Mouse (Mus musculus) ES-E14 (cell line): Measurements from ENCODE around the gene Doc2b. TPM values are rescaled to one million over a fixed set of nuclear protein-coding genes. Genes with fewer than 3 reads are reported as not detected.

ENCODE experiments used
- DNase-seq: peaks from one replicate; pipeline ENCODE4 v3.0.0-alpha.2; 2013; ENCODE audit warnings: low read depth, low spot score
- H3K27ac ChIP-seq: 2 replicates; pipeline ENCODE4 v1.5.1; 2012; ENCODE audit warnings: low read depth, mild to moderate bottlenecking, low read length, moderate library complexity, mixed read lengths; ENCODE audit not compliant: poor library complexity, insufficient read depth, severe bottlenecking
- H3K36me3 ChIP-seq: 2 replicates; pipeline ENCODE4 v1.6.1; 2012; ENCODE audit warnings: mild to moderate bottlenecking, low read length, moderate library complexity, mixed read lengths; ENCODE audit not compliant: control insufficient read depth, poor library complexity, insufficient read depth, severe bottlenecking
- H3K4me1 ChIP-seq, 2 experiments: fragments of 150-350 bp in 1 of 2; sonication (generic) in 1 of 2; 2 replicates each; pipeline ENCODE4 v1.6.1; 2012; ENCODE audit warnings: low read length in 2 of 2, mild to moderate bottlenecking in 1 of 2, mixed read lengths in 1 of 2; ENCODE audit not compliant: control insufficient read depth in 2 of 2, insufficient read depth in 2 of 2, poor library complexity in 1 of 2
- H3K4me3 ChIP-seq, 2 experiments: fragments of 150-350 bp in 1 of 2; sonication (generic) in 1 of 2; 2 replicates each; pipeline ENCODE4 v1.5.1; 2012; ENCODE audit warnings: low read length in 2 of 2, low read depth in 1 of 2, mild to moderate bottlenecking in 1 of 2, mixed read lengths in 1 of 2; ENCODE audit not compliant: insufficient read depth in 1 of 2, poor library complexity in 1 of 2, severe bottlenecking in 1 of 2
- H3K9ac ChIP-seq: 2 replicates; pipeline ENCODE4 v1.6.1; 2012; ENCODE audit warnings: low read depth, mild to moderate bottlenecking, low read length, mixed read lengths; ENCODE audit not compliant: poor library complexity, insufficient read depth, severe bottlenecking
- H3K9me3 ChIP-seq: fragments of 150-350 bp; sonication (generic); 2 replicates; pipeline ENCODE4 v1.6.1; 2012; ENCODE audit warnings: low read depth, mild to moderate bottlenecking, low read length; ENCODE audit not compliant: control insufficient read depth, insufficient read depth
- CHD2 ChIP-seq: IDR thresholded peaks from 2 replicates; pipeline ENCODE4 v1.6.1; 2014; ENCODE audit warnings: mild to moderate bottlenecking, low read depth, low read length, inconsistent platforms
- HCFC1 ChIP-seq: IDR thresholded peaks from 2 replicates; pipeline ENCODE4 v1.6.1; 2012; ENCODE audit warnings: low read length, inconsistent platforms, borderline replicate concordance; ENCODE audit not compliant: insufficient read depth
- MAFK ChIP-seq: IDR thresholded peaks from 2 replicates; pipeline ENCODE4 v1.6.1; 2014; ENCODE audit warnings: mild to moderate bottlenecking, low read depth, low read length, inconsistent platforms; ENCODE audit not compliant: insufficient read depth
- ZC3H11A ChIP-seq: IDR thresholded peaks from 2 replicates; pipeline ENCODE4 v1.6.1; 2012; ENCODE audit warnings: low read depth, mild to moderate bottlenecking, inconsistent platforms, low read length, borderline replicate concordance
- ZNF384 ChIP-seq: IDR thresholded peaks from 2 replicates; pipeline ENCODE4 v1.6.1; 2012; ENCODE audit warnings: low read depth, low read length, inconsistent platforms
- in situ Hi-C, 2 experiments: fragments of 600-800 bp; cut with MboI; formaldehyde crosslinking; loops; one replicate each; pipeline ENCODE4 v1.15.1; 2025; ENCODE audit warnings: low sequenced_read_pairs in 2 of 2, inconsistent platforms in 1 of 2; ENCODE audit not compliant: unreplicated experiment in 2 of 2
- total RNA-seq: library from RNA; depleted of rRNA; stranded (reverse); fragments of 300-350 nt; gene quantifications from 2 replicates; pipeline ENCODE4 v1.2.3, GENCODE M21; 2012

Gene Doc2b
- total RNA-seq, 1 experiment, result 0.27 TPM

DNA sequence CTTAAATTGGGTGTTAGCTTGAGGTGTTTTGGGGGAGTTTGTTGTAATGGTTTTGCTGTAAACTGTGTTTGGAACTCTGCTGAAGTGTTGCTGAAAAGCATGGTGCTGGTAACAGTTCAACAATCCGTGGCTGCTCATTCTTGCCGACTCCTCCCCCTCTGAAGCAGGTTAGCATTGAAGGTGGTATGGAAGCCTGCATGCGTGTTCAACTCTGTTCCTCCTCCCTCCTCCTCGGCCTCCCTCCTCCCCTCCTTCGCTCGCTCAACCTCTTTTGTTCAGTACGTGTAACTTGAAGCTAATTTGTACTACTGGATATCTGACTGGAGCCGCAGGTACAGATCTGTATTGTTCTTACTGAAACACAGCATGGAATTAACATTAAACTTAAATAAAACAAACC, 30.7 kb downstream of the Doc2b start:
- TF ChIP-seq HCFC1 (no peak), CHD2 (no peak), MAFK (no peak), ZNF384 (no peak), ZC3H11A (no peak)
- in situ Hi-C loops, result no loop called here
- no peak overlapping the region for H3K4me3 ChIP-seq
- H3K9me3 ChIP-seq, result no peaks in the 10 kb centered on the region
- no peak overlapping the region for H3K9ac ChIP-seq
- H3K36me3 ChIP-seq, result peaks cover 9% of the 10 kb centered on the region
- DNase-seq, result no peak
- no peak overlapping the region for H3K27ac ChIP-seq
- H3K4me1 ChIP-seq, result peaks cover 0 to 8% of the 10 kb centered on the region in 2 experiments; a peak in 2 of 4 replicates

DNA sequence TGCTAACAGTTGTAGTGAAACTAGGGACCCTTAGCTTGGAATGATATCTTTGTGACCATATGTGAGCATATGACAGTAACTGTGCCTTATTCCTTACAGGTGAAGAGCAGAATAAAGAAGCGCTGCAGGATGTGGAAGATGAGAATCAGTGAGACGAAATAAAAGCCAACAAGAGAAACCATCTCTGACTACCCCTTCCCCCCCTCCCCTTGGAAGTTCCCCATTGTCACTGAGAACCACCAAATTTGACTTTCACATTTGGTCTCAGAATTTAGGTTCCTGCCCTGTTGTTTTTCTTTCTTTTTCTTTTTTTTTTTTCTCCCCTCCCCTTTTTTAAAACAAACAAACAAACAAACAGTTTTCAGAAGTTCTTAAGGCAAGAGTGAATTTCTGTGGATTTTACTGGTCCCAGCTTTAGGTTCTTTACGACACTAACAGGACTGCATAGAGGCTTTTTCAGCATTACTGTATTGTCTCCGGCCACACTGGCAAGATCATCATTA, 31.3 kb downstream of the Doc2b start:
- Histone ChIP-seq H3K27ac (no peak overlapping the region), H3K4me3 (no peak overlapping the region), H3K9ac (no peak overlapping the region), H3K4me1 (peaks cover 0 to 8% of the 10 kb centered on the region in 2 experiments; a peak in 2 of 4 replicates), H3K36me3 (peaks cover 12% of the 10 kb centered on the region), H3K9me3 (no peaks in the 10 kb centered on the region)
- DNase-seq, result no peak
- TF ChIP-seq HCFC1, result no peak
- TF ChIP-seq MAFK, result no peak
- no peak for TF ChIP-seq CHD2
- in situ Hi-C loops, result no loop called here

DNA sequence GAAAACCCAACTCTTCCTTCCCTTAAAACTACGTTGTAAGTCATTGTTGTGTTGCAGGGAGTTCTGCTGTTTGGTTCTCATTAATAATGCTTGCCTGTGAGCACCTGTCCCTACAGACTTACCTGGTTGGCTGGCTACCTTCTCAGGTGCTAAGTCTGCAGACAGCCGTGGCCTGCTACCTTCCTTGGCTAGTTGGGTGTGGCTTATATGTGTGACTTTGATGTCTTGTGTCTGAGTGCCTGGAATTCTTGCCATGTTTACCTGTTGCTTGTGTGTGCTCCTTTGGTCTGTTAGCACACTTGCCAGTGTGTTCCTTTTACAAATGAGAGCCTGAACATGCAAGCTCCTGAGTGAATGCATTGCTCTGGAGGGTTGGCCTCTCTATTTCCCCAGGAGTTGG, 33.1 kb downstream of the Doc2b start:
- peaks cover 17% of the 10 kb centered on the region for H3K36me3 ChIP-seq
- no peak overlapping the region for H3K9ac ChIP-seq
- H3K27ac ChIP-seq, result no peak overlapping the region
- peaks cover 0 to 8% of the 10 kb centered on the region in 2 experiments; a peak in 2 of 4 replicates for H3K4me1 ChIP-seq
- in situ Hi-C loops, result no loop called here
- H3K9me3 ChIP-seq, result no peaks in the 10 kb centered on the region
- no peak overlapping the region for H3K4me3 ChIP-seq
- DNase-seq, result no peak
- TF ChIP-seq ZC3H11A (no peak), CHD2 (no peak), HCFC1 (no peak), MAFK (no peak), ZNF384 (no peak)

DNA sequence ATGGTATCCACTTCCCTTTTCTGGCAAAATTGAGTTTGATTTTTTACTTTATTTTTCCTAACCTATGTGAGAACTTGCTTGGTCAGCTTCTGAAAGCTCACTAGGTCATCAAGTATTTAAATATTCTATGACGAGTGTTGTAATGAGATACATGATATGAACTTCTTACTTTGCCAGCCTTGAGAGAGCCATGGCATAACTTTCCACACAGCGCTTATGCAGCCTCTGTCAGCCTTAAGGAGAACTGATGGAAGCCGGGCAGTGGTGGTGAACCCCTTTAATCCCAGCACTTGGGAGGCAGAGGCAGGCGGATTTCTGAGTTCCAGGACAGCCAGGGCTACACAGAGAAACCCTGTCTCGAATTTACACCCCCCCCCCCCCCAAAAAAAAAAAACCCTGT, 35.1 kb downstream of the Doc2b start:
- Histone ChIP-seq H3K4me1 (peaks cover 0 to 1% of the 10 kb centered on the region in 2 experiments; a peak in 1 of 4 replicates), H3K36me3 (peaks cover 27% of the 10 kb centered on the region), H3K9ac (no peak overlapping the region), H3K27ac (no peak overlapping the region), H3K9me3 (no peaks in the 10 kb centered on the region), H3K4me3 (no peak overlapping the region)
- in situ Hi-C loops, result no loop called here
- DNase-seq, result no peak
- TF ChIP-seq ZC3H11A (no peak), ZNF384 (no peak), CHD2 (no peak), HCFC1 (no peak), MAFK (no peak)

DNA sequence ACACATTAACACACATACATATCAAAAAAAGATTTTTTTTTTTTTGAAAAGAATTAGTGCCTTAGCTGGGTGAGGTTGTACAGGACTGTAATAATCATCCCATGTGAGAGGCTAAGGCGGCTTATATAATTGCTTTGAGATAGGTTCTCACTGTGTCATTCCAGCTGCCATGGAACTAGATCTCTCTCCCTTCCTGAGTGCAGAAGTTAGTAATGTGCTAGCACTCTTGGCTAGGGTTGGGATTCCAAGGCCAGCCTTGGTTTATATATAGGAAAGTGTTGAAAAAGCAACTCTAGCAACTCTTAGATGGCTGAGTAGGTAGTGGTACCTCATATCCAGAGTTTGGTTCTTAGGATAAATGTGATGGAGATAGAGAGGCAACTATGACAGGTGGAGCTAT, 37.3 kb downstream of the Doc2b start:
- Histone ChIP-seq H3K9ac (no peak overlapping the region), H3K9me3 (no peaks in the 10 kb centered on the region), H3K4me1 (no peaks in the 10 kb centered on the region; a peak in 1 of 4 replicates), H3K36me3 (peaks cover 26% of the 10 kb centered on the region), H3K27ac (no peak overlapping the region), H3K4me3 (no peak overlapping the region)
- DNase-seq, result no peak
- in situ Hi-C loops, result no loop called here
- no peak for TF ChIP-seq MAFK
- TF ChIP-seq ZNF384, result no peak
- no peak for TF ChIP-seq ZC3H11A
- TF ChIP-seq HCFC1, result no peak
- TF ChIP-seq CHD2, result no peak
